Mouse (Mus musculus) midbrain, postnatal 0 days (tissue): ENCODE measurements at regions not wholly inside any gene's neighbourhood (a gene's known extent, or its start where the extent isn't known, plus 50 kb on each side); places are given as distances from the start of the nearest gene placed in this dataset.

ENCODE experiments used
- ATAC-seq: fragments of 200-750 bp; cut with Nextera tagmentation; 2 replicates; pipeline ENCODE4 v1.8.0; 2017; ENCODE audit warnings: moderate number of reproducible peaks, mild to moderate bottlenecking, moderate TSS enrichment, moderate library complexity; ENCODE audit not compliant: low FRiP score
- DNase-seq: peaks from one replicate; pipeline ENCODE4 v3.0.0-alpha.2; 2015; ENCODE audit warnings: low spot score
- H3K27ac ChIP-seq: fragments of 300-500 bp; sonication (generic); 2 replicates; pipeline ENCODE4 v1.5.1; 2014; ENCODE audit warnings: low read depth, mild to moderate bottlenecking, low read length, mixed read lengths
- H3K27me3 ChIP-seq: fragments of 300-500 bp; sonication (generic); 2 replicates; pipeline ENCODE4 v1.6.1; 2014; ENCODE audit warnings: low read length, control low read depth, mixed read lengths; ENCODE audit not compliant: insufficient read depth
- H3K36me3 ChIP-seq: fragments of 300-500 bp; sonication (generic); 2 replicates; pipeline ENCODE4 v1.6.1; 2014; ENCODE audit warnings: low read length, control low read depth, mixed read lengths; ENCODE audit not compliant: insufficient read depth
- H3K4me1 ChIP-seq: fragments of 300-500 bp; sonication (generic); 2 replicates; pipeline ENCODE4 v1.6.1; 2014; ENCODE audit warnings: mild to moderate bottlenecking, control low read depth, antibody characterized with exemption, low read length, mixed read lengths; ENCODE audit not compliant: insufficient read depth
- H3K4me2 ChIP-seq: fragments of 300-500 bp; sonication (generic); 2 replicates; pipeline ENCODE4 v1.6.1; 2014; ENCODE audit warnings: low read depth, mild to moderate bottlenecking, low read length, mixed read lengths; ENCODE audit not compliant: poor library complexity, severe bottlenecking
- H3K4me3 ChIP-seq: fragments of 300-500 bp; sonication (generic); 2 replicates; pipeline ENCODE4 v1.5.1; 2014; ENCODE audit warnings: low read depth, mild to moderate bottlenecking, low read length, moderate library complexity
- H3K9ac ChIP-seq: fragments of 300-500 bp; sonication (generic); replicated peaks from 2 replicates; pipeline ENCODE4 v1.6.1; 2014; ENCODE audit warnings: mild to moderate bottlenecking, low read length, moderate library complexity, mixed read lengths; ENCODE audit not compliant: poor library complexity, severe bottlenecking
- H3K9me3 ChIP-seq: fragments of 300-500 bp; sonication (generic); 2 replicates; pipeline ENCODE4 v1.6.1; 2016; ENCODE audit warnings: low read length, control low read depth
- CTCF ChIP-seq: IDR thresholded peaks from 2 replicates; pipeline ENCODE4 v1.5.1; 2016; ENCODE audit warnings: antibody characterized with exemption, mild to moderate bottlenecking
- WGBS: fragments of 180-500 bp; shearing (Covaris S2); extraction: QIAGEN DNeasy Blood & Tissue Kit; methylation state at CpG from one replicate; pipeline ENCODE4 v1.1.7; 2014; 5-methylcytosine and 5-hydroxymethylcytosine counted together

GRCm38 (mm10) chr11:31759868-31760765 lies 88.4 kb upstream of the Bod1 start:
- H3K9ac ChIP-seq, result no peak overlapping the region
- 24% methylated on average over 9 of the region's 9 CpGs for WGBS
- no peak overlapping the region for H3K4me3 ChIP-seq
- ATAC-seq, result peak; percentile 74
- peak overlapping the region; percentile 72 for H3K27ac ChIP-seq
- no peaks in the 10 kb centered on the region for H3K9me3 ChIP-seq
- no peaks in the 10 kb centered on the region for H3K36me3 ChIP-seq
- peaks cover 15% of the 10 kb centered on the region for H3K4me1 ChIP-seq
- H3K27me3 ChIP-seq, result no peaks in the 10 kb centered on the region
- DNase-seq, result peak; percentile 68
- no peak overlapping the region for H3K4me2 ChIP-seq
- peak; percentile 36 for TF ChIP-seq CTCF

GRCm38 (mm10) chr11:31763856-31764255 lies 92.2 kb upstream of the Bod1 start:
- Histone ChIP-seq H3K27me3 (no peaks in the 10 kb centered on the region), H3K36me3 (no peaks in the 10 kb centered on the region), H3K4me1 (peaks cover 12% of the 10 kb centered on the region), H3K4me2 (no peak overlapping the region), H3K4me3 (no peak overlapping the region), H3K27ac (no peak overlapping the region), H3K9me3 (no peaks in the 10 kb centered on the region), H3K9ac (no peak overlapping the region)
- TF ChIP-seq CTCF, result no peak
- ATAC-seq, result no peak
- DNase-seq, result no peak
- 81% methylated on average over 3 of the region's 3 CpGs for WGBS

GRCm38 (mm10) chr11:31766296-31766695 lies 94.6 kb upstream of the Bod1 start:
- DNase-seq (no peak), ATAC-seq (no peak)
- H3K27ac ChIP-seq, result no peak overlapping the region
- H3K9me3 ChIP-seq, result no peaks in the 10 kb centered on the region
- H3K27me3 ChIP-seq, result no peaks in the 10 kb centered on the region
- TF ChIP-seq CTCF, result no peak
- WGBS, result 94% methylated on average over 5 of the region's 5 CpGs
- peaks cover 3% of the 10 kb centered on the region; the same call in 1 of the 2 replicates for H3K4me1 ChIP-seq
- no peak overlapping the region for H3K4me3 ChIP-seq
- no peak overlapping the region for H3K9ac ChIP-seq
- H3K36me3 ChIP-seq, result no peaks in the 10 kb centered on the region
- no peak overlapping the region for H3K4me2 ChIP-seq

- no peak overlapping the region for H3K4me3 ChIP-seq
- no peaks in the 10 kb centered on the region for H3K27me3 ChIP-seq
- no peak overlapping the region for H3K9ac ChIP-seq
- 28% methylated on average over 10 of the region's 10 CpGs for WGBS
- no peaks in the 10 kb centered on the region for H3K9me3 ChIP-seq
- ATAC-seq (peak; percentile 78), DNase-seq (peak; percentile 87)
- H3K4me1 ChIP-seq, result peaks cover 3% of the 10 kb centered on the region; the same call in 1 of the 2 replicates
- TF ChIP-seq CTCF, result no peak
- no peak overlapping the region for H3K4me2 ChIP-seq
- H3K36me3 ChIP-seq, result no peaks in the 10 kb centered on the region
- H3K27ac ChIP-seq, result 0 out of 2 replicates have a peak overlapping the region, but pooled peaks have one; percentile 44
Measured at GRCm38 (mm10) chr11:31767727-31768495, 96.2 kb upstream of the Bod1 start.

- Histone ChIP-seq H3K4me2 (no peak overlapping the region), H3K4me1 (peaks cover 3% of the 10 kb centered on the region; the same call in 1 of the 2 replicates), H3K27me3 (no peaks in the 10 kb centered on the region), H3K27ac (peak overlapping the region; percentile 79), H3K36me3 (no peaks in the 10 kb centered on the region), H3K4me3 (no peak overlapping the region), H3K9me3 (no peaks in the 10 kb centered on the region), H3K9ac (no peak overlapping the region)
- WGBS, result 80% methylated on average over 4 of the region's 4 CpGs
- ATAC-seq (peak; percentile 42), DNase-seq (peak; percentile 67)
- TF ChIP-seq CTCF, result no peak
Measured at GRCm38 (mm10) chr11:31769804-31770654, 98.3 kb upstream of the Bod1 start.
